Mouse (Mus musculus) limb, embryonic 14.5 days (tissue): ENCODE measurements at regions not wholly inside any gene's neighbourhood (a gene's known extent, or its start where the extent isn't known, plus 50 kb on each side); places are given as distances from the start of the nearest gene placed in this dataset.

Source experiments
- ATAC-seq: fragments of 200-750 bp; cut with Nextera tagmentation; 2 replicates; pipeline ENCODE4 v1.8.0; 2017; ENCODE audit warnings: low read depth, moderate number of reproducible peaks, moderate TSS enrichment; ENCODE audit not compliant: low FRiP score
- DNase-seq: peaks from one replicate; pipeline ENCODE4 v3.0.0-alpha.2; 2015; ENCODE audit warnings: low spot score
- H3K27ac ChIP-seq: fragments of 300-500 bp; sonication (generic); replicated peaks from 2 replicates; pipeline ENCODE4 v1.5.1; 2014; ENCODE audit warnings: low read depth, mild to moderate bottlenecking, low read length, moderate library complexity, mixed read lengths
- H3K27me3 ChIP-seq: fragments of 300-500 bp; sonication (generic); 2 replicates; pipeline ENCODE4 v1.6.1; 2014; ENCODE audit warnings: low read length, mixed read lengths; ENCODE audit not compliant: control insufficient read depth, insufficient read depth
- H3K36me3 ChIP-seq: fragments of 300-500 bp; sonication (generic); 2 replicates; pipeline ENCODE4 v1.6.1; 2014; ENCODE audit warnings: mild to moderate bottlenecking, low read length, moderate library complexity, mixed read lengths; ENCODE audit not compliant: control insufficient read depth, insufficient read depth
- H3K4me1 ChIP-seq: fragments of 300-500 bp; sonication (generic); 2 replicates; pipeline ENCODE4 v1.6.1; 2014; ENCODE audit warnings: antibody characterized with exemption, low read length, mixed read lengths; ENCODE audit not compliant: control insufficient read depth, insufficient read depth
- H3K4me2 ChIP-seq: fragments of 300-500 bp; sonication (generic); replicated peaks from 2 replicates; pipeline ENCODE4 v1.6.1; 2014; ENCODE audit warnings: low read depth, mild to moderate bottlenecking, low read length, moderate library complexity; ENCODE audit not compliant: severe bottlenecking
- H3K4me3 ChIP-seq: fragments of 300-500 bp; sonication (generic); replicated peaks from 2 replicates; pipeline ENCODE4 v1.5.1; 2014; ENCODE audit warnings: low read length
- H3K9ac ChIP-seq: fragments of 300-500 bp; sonication (generic); 2 replicates; pipeline ENCODE4 v1.6.1; 2014; ENCODE audit warnings: mild to moderate bottlenecking, low read depth, low read length, moderate library complexity; ENCODE audit not compliant: severe bottlenecking
- H3K9me3 ChIP-seq: fragments of 300-500 bp; sonication (generic); 2 replicates; pipeline ENCODE4 v1.6.1; 2016; ENCODE audit warnings: low read length; ENCODE audit not compliant: control insufficient read depth
- POLR2A ChIP-seq: fragments of 200-500 bp; IDR thresholded peaks from 2 replicates; pipeline ENCODE4 v1.8.0; 2012; ENCODE audit warnings: inconsistent platforms, mild to moderate bottlenecking, moderate library complexity, borderline replicate concordance; ENCODE audit not compliant: insufficient read depth, insufficient read length; ENCODE audit errors: extremely low read depth
- WGBS: fragments of 180-500 bp; shearing (Covaris S2); extraction: QIAGEN DNeasy Blood & Tissue Kit; methylation state at CpG from one replicate; pipeline ENCODE4 v1.1.7; 2014; 5-methylcytosine and 5-hydroxymethylcytosine counted together

DNA sequence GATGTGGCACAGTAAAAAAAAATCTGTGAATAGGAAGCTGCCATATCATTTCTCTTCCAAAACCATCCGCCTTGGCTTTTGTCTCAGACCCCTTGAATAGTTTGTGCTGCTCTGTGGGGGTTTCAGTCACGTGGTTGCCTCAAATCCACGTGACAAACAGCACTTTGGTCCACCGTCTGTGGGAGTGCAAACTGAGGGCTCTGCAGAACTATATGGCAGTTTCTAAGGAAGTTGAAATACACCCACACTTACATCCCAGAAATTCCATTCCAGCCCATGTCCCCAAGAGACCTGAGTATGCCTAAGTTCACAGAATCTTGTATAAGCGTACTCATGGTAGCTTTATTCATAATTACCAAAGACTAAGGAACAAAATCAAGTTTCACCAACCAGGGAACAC, 460.1 kb downstream of the Pdcd6ip start:
- ATAC-seq, result no peak
- H3K9me3 ChIP-seq, result no peaks in the 10 kb centered on the region

DNA sequence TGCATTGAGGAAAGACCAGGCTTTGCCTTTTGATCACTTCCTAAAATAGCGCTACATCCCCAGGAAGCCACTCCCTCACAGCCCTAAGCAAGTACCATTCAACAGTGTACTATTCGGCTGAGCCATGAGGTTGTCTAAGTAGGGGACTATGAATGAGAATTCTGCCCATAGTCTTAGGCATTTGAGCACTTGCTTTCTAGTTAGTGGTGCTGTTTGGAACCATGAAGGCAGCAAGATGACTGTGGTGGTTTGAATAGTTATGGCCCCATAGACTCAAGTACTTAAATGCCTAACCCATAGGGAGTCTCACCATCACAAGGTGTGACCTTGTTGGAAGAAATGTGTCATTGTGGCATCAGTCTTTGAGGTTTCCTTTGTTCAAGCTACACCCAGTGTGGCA, 464.2 kb downstream of the Pdcd6ip start:
- no peak for ATAC-seq
- 88% methylated on average over 2 of the region's 2 CpGs for WGBS

More for the DNA sequence above, 460.1 kb downstream of the Pdcd6ip start:
- Histone ChIP-seq H3K27me3 (no peaks in the 10 kb centered on the region; the same call in 1 of the 2 replicates), H3K4me3 (no peak overlapping the region), H3K9ac (no peak overlapping the region), H3K4me2 (no peak overlapping the region), H3K4me1 (no peaks in the 10 kb centered on the region), H3K36me3 (no peaks in the 10 kb centered on the region), H3K27ac (no peak overlapping the region)
- WGBS, result 48% methylated on average over 5 of the region's 5 CpGs
- DNase-seq, result no peak
- TF ChIP-seq POLR2A, result no peak

DNA sequence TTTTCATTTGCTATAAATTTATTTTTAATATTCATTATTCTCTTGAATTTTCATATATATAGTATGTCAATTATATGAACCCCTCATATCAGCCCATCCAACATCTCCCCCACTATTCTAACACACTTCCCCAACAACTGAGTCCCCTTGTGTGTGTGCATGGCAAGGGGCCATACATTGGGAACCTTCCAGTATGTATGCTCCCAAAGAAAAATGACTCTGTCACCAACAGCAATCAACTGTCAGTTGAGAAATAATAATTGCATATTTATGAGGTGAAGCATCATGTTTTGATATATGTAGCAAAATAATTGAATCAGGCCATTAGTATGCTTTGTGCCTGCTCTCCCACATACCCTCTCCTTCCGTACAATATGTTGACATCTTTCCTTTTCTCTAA, 474.7 kb downstream of the Pdcd6ip start:
- ATAC-seq (no peak), DNase-seq (no peak)
- H3K36me3 ChIP-seq, result no peaks in the 10 kb centered on the region
- 85% methylated on average over 1 of the region's 1 CpGs for WGBS
- H3K27ac ChIP-seq, result no peak overlapping the region
- no peaks in the 10 kb centered on the region for H3K27me3 ChIP-seq
- no peaks in the 10 kb centered on the region for H3K9me3 ChIP-seq
- H3K4me2 ChIP-seq, result no peak overlapping the region
- TF ChIP-seq POLR2A, result no peak
- no peak overlapping the region for H3K9ac ChIP-seq
- no peaks in the 10 kb centered on the region for H3K4me1 ChIP-seq
- no peak overlapping the region for H3K4me3 ChIP-seq

More for the DNA sequence above, 464.2 kb downstream of the Pdcd6ip start:
- Histone ChIP-seq H3K27ac (no peak overlapping the region), H3K4me3 (no peak overlapping the region), H3K27me3 (no peaks in the 10 kb centered on the region), H3K4me1 (no peaks in the 10 kb centered on the region), H3K4me2 (no peak overlapping the region), H3K36me3 (no peaks in the 10 kb centered on the region), H3K9me3 (no peaks in the 10 kb centered on the region), H3K9ac (no peak overlapping the region)
- DNase-seq, result no peak
- TF ChIP-seq POLR2A, result no peak

DNA sequence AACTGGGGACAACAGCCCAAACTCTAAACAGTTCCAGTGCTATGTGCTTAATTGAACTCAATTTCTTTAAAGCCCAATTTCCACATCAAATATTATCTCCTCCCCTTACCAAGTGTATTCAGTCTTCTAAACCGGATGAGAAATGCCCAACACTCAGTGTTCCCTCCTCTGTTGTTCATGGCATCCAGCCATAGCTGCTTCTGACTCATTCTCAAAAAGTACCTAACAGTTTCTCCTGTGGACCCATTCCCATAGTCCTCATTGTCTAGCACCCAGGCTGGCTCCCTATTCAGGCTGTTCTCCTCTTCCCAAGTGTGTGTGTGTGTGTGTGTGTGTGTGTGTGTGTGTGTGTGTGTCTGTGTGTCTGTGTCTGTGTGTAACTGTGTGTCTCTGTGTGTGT, 478.7 kb downstream of the Pdcd6ip start:
- no peaks in the 10 kb centered on the region for H3K9me3 ChIP-seq
- H3K27ac ChIP-seq, result no peak overlapping the region
- TF ChIP-seq POLR2A, result no peak
- H3K4me2 ChIP-seq, result no peak overlapping the region
- H3K4me1 ChIP-seq, result no peaks in the 10 kb centered on the region
- no peak for ATAC-seq
- DNase-seq, result no peak
- H3K4me3 ChIP-seq, result no peak overlapping the region
- H3K27me3 ChIP-seq, result no peaks in the 10 kb centered on the region
- H3K9ac ChIP-seq, result no peak overlapping the region
- WGBS, result 88% methylated on average over 1 of the region's 1 CpGs
- no peaks in the 10 kb centered on the region for H3K36me3 ChIP-seq

DNA sequence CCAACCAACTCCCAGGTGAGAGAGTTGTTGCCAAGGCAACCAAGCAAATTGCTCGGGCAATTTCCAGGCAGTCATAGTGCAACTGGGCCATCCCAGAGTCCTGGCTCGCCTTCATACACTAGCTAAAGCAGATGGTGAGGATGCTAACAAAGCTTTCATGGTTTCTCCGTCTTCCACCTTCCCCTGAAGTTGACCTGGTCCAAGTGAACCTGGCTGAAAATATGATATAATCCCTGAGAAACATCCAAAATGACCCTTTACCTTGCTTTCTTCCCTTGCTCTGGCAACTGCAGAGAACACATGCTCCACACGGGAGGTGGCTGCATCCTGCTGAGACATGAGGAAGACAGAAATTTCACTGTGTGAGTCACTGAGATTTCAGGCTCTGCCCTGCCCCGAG, 494.1 kb downstream of the Pdcd6ip start:
- Histone ChIP-seq H3K36me3 (no peaks in the 10 kb centered on the region), H3K4me3 (no peak overlapping the region), H3K4me2 (no peak overlapping the region), H3K4me1 (no peaks in the 10 kb centered on the region), H3K9ac (no peak overlapping the region), H3K9me3 (no peaks in the 10 kb centered on the region), H3K27ac (no peak overlapping the region), H3K27me3 (no peaks in the 10 kb centered on the region)
- ATAC-seq (no peak), DNase-seq (no peak)
- 70% methylated on average over 5 of the region's 5 CpGs for WGBS
- no peak for TF ChIP-seq POLR2A

DNA sequence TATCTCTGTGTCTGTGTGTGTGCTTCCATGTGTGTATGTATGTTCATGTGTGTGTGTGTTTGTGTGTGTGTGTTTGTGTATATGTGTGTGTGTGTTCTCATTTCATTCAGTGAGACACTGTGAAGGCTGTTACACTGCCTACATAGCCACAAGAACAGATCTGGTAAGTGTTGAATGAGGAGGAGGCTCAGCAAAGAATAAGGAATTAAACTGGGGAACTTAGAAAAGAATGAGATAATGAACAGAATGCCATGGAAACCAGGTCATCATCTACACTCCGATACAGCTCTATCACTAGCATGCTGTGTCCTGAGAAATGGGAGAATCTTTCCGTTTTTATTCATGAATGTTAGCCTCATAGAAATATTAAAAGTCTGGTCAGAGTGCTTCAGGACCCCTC, 495.7 kb downstream of the Pdcd6ip start:
- Histone ChIP-seq H3K4me3 (no peak overlapping the region), H3K4me1 (no peaks in the 10 kb centered on the region), H3K27me3 (no peaks in the 10 kb centered on the region), H3K27ac (no peak overlapping the region), H3K9ac (no peak overlapping the region), H3K9me3 (no peaks in the 10 kb centered on the region), H3K4me2 (no peak overlapping the region), H3K36me3 (no peaks in the 10 kb centered on the region)
- no peak for TF ChIP-seq POLR2A
- WGBS, result 81% methylated on average over 2 of the region's 2 CpGs
- ATAC-seq (no peak), DNase-seq (no peak)
